Mouse (Mus musculus) myocyte (in vitro differentiated cells): ENCODE measurements around the gene Pdss2. TPM values are rescaled to one million over a fixed set of nuclear protein-coding genes. Genes with fewer than 3 reads are reported as not detected.

ENCODE experiments used
- H3K27me3 ChIP-seq: one replicate; pipeline ENCODE4 v1.6.1; 2011; ENCODE audit not compliant: control insufficient read depth, insufficient read depth, insufficient read length
- H3K36me3 ChIP-seq: one replicate; pipeline ENCODE4 v1.6.1; 2011; ENCODE audit not compliant: control insufficient read depth, insufficient read depth
- H3K4me2 ChIP-seq: one replicate; pipeline ENCODE4 v1.6.1; 2011; ENCODE audit warnings: low read depth, control low read depth
- H3K4me3 ChIP-seq: one replicate; pipeline ENCODE4 v1.5.1; 2011; ENCODE audit warnings: mild to moderate bottlenecking, control low read depth, moderate library complexity
- H3K79me2 ChIP-seq: one replicate; pipeline ENCODE4 v1.6.1; 2011; ENCODE audit not compliant: control insufficient read depth, insufficient read depth
- H3ac ChIP-seq: one replicate; pipeline ENCODE4 v1.6.1; 2011; ENCODE audit not compliant: control insufficient read depth, insufficient read length
- CEBPB ChIP-seq: IDR thresholded peaks from 2 replicates; pipeline ENCODE4 v1.6.1; 2011; ENCODE audit warnings: mild to moderate bottlenecking, moderate library complexity; ENCODE audit not compliant: poor library complexity, insufficient read depth, severe bottlenecking
- E2F4 ChIP-seq: IDR thresholded peaks from one replicate; pipeline ENCODE4 v1.6.1; 2011; ENCODE audit warnings: mild to moderate bottlenecking, control low read depth, moderate library complexity; ENCODE audit not compliant: insufficient read depth
- MAX ChIP-seq: IDR thresholded peaks from one replicate; pipeline ENCODE4 v1.6.1; 2011; ENCODE audit warnings: low read depth, mild to moderate bottlenecking, control low read depth
- MYOD1 ChIP-seq, 3 experiments: IDR thresholded peaks; one replicate each; pipeline ENCODE4 v1.6.1; 2011; ENCODE audit warnings: control low read depth in 2 of 3, low read depth in 2 of 3, mild to moderate bottlenecking in 2 of 3, moderate library complexity in 1 of 3; ENCODE audit not compliant: insufficient read length in 2 of 3, control insufficient read depth in 1 of 3
- MYOG ChIP-seq, 3 experiments: IDR thresholded peaks; one replicate each; pipeline ENCODE4 v1.6.1; 2011; ENCODE audit warnings: control low read depth in 2 of 3, low read depth in 2 of 3, mild to moderate bottlenecking in 2 of 3; ENCODE audit not compliant: insufficient read length in 2 of 3, control insufficient read depth in 1 of 3, insufficient read depth in 1 of 3
- POLR2A ChIP-seq: IDR thresholded peaks from one replicate; pipeline ENCODE4 v1.6.1; 2011; ENCODE audit warnings: low read depth, mild to moderate bottlenecking, control low read depth, moderate library complexity; ENCODE audit not compliant: insufficient read length
- POLR2AphosphoS2 ChIP-seq: IDR thresholded peaks from one replicate; pipeline ENCODE4 v1.6.1; 2011; ENCODE audit warnings: low read depth, control low read depth; ENCODE audit not compliant: insufficient read length
- REST ChIP-seq: IDR thresholded peaks from one replicate; pipeline ENCODE4 v1.6.1; 2011; ENCODE audit warnings: mild to moderate bottlenecking, control low read depth, moderate library complexity; ENCODE audit not compliant: insufficient read depth, insufficient read length
- SRF ChIP-seq: IDR thresholded peaks from one replicate; pipeline ENCODE4 v1.6.1; 2011; ENCODE audit warnings: low read depth; ENCODE audit not compliant: control insufficient read depth, insufficient read length
- TCF12 ChIP-seq: IDR thresholded peaks from one replicate; pipeline ENCODE4 v1.6.1; 2011; ENCODE audit warnings: mild to moderate bottlenecking, control low read depth; ENCODE audit not compliant: poor library complexity, insufficient read depth, severe bottlenecking
- TCF3 ChIP-seq: IDR thresholded peaks from one replicate; pipeline ENCODE4 v1.6.1; 2011; ENCODE audit warnings: low read depth, control low read depth; ENCODE audit not compliant: insufficient read length
- USF1 ChIP-seq: IDR thresholded peaks from one replicate; pipeline ENCODE4 v1.6.1; 2011; ENCODE audit warnings: low read depth, mild to moderate bottlenecking, control low read depth, moderate library complexity
- polyA plus RNA-seq: library from polyadenylated mRNA; unstranded; fragments of >200 nt; fragmentation: generic; extraction: Trizol; gene quantifications from one replicate; pipeline ENCODE4 v1.2.1, GENCODE M21; 2012; ENCODE audit warnings: missing spikeins

Pdss2 gene
- polyA plus RNA-seq, 1 experiment = 8.5 TPM

- no peak overlapping the region for H3ac ChIP-seq
- no peak overlapping the region for H3K4me3 ChIP-seq
- peaks cover 3% of the 10 kb centered on the region for H3K36me3 ChIP-seq
- TF ChIP-seq MYOG (IDR thresholded peaks at IDR 0.05; ENCODE audit: control insufficient read depth in 1 of 3, insufficient read depth in 1 of 3, insufficient read length in 2 of 3, low read depth in 2 of 3) = no peak
- TF ChIP-seq TCF3 = no peak
- TF ChIP-seq TCF12 = no peak
- no peak for TF ChIP-seq CEBPB
- no peak for TF ChIP-seq MAX
- TF ChIP-seq SRF = no peak
- no peaks in the 10 kb centered on the region for H3K79me2 ChIP-seq
- H3K4me2 ChIP-seq = no peak overlapping the region
- no peaks in the 10 kb centered on the region for H3K27me3 ChIP-seq
Measured at GRCm38 (mm10) chr10:43375286-43375685, 154.0 kb downstream of the Pdss2 start.

- Histone ChIP-seq H3ac (no peak overlapping the region), H3K27me3 (no peaks in the 10 kb centered on the region), H3K79me2 (no peaks in the 10 kb centered on the region), H3K36me3 (peaks cover 3% of the 10 kb centered on the region), H3K4me2 (no peak overlapping the region), H3K4me3 (no peak overlapping the region)
- TF ChIP-seq USF1 (no peak), MYOG (IDR thresholded peaks at IDR 0.05; ENCODE audit: control insufficient read depth in 1 of 3, insufficient read depth in 1 of 3, insufficient read length in 2 of 3, low read depth in 2 of 3) (no peak), TCF3 (no peak), SRF (no peak), REST (no peak), TCF12 (no peak), POLR2A (no peak)
Measured at GRCm38 (mm10) chr10:43376749-43377148, 155.5 kb downstream of the Pdss2 start.

GRCm38 (mm10) chr10:43378279-43378678 is 157.0 kb downstream of the Pdss2 start:
- TF ChIP-seq E2F4 = no peak
- no peak for TF ChIP-seq POLR2AphosphoS2
- TF ChIP-seq CEBPB = no peak
- no peak for TF ChIP-seq MAX
- no peak for TF ChIP-seq TCF12
- TF ChIP-seq POLR2A = no peak
- no peak for TF ChIP-seq TCF3
- no peak for TF ChIP-seq SRF
- no peak for TF ChIP-seq USF1
- TF ChIP-seq MYOD1 (IDR thresholded peaks at IDR 0.05; ENCODE audit: control insufficient read depth in 1 of 3, insufficient read length in 2 of 3, low read depth in 2 of 3) = no peak
- no peak for TF ChIP-seq REST
- no peak for TF ChIP-seq MYOG (IDR thresholded peaks at IDR 0.05; ENCODE audit: control insufficient read depth in 1 of 3, insufficient read depth in 1 of 3, insufficient read length in 2 of 3, low read depth in 2 of 3)
- Histone ChIP-seq H3ac (no peak overlapping the region), H3K36me3 (no peaks in the 10 kb centered on the region), H3K4me2 (no peak overlapping the region), H3K4me3 (no peak overlapping the region), H3K79me2 (no peaks in the 10 kb centered on the region), H3K27me3 (no peaks in the 10 kb centered on the region)

GRCm38 (mm10) chr10:43378732-43379644 is 157.7 kb downstream of the Pdss2 start:
- TF ChIP-seq REST = no peak
- TF ChIP-seq TCF12 = no peak
- TF ChIP-seq SRF = no peak
- no peak for TF ChIP-seq E2F4
- TF ChIP-seq CEBPB = no peak
- no peak for TF ChIP-seq MYOD1 (IDR thresholded peaks at IDR 0.05; ENCODE audit: control insufficient read depth in 1 of 3, insufficient read length in 2 of 3, low read depth in 2 of 3)
- TF ChIP-seq MYOG (IDR thresholded peaks at IDR 0.05; ENCODE audit: control insufficient read depth in 1 of 3, insufficient read depth in 1 of 3, insufficient read length in 2 of 3, low read depth in 2 of 3) = no peak
- TF ChIP-seq MAX = no peak
- no peak for TF ChIP-seq POLR2AphosphoS2
- no peak for TF ChIP-seq TCF3
- no peak for TF ChIP-seq POLR2A
- no peak for TF ChIP-seq USF1
- H3ac ChIP-seq = no peak overlapping the region
- H3K4me2 ChIP-seq = no peak overlapping the region
- H3K36me3 ChIP-seq = no peaks in the 10 kb centered on the region
- H3K79me2 ChIP-seq = no peaks in the 10 kb centered on the region
- H3K4me3 ChIP-seq = no peak overlapping the region
- no peaks in the 10 kb centered on the region for H3K27me3 ChIP-seq

- no peaks in the 10 kb centered on the region for H3K27me3 ChIP-seq
- no peaks in the 10 kb centered on the region for H3K79me2 ChIP-seq
- H3K4me3 ChIP-seq = no peak overlapping the region
- TF ChIP-seq POLR2AphosphoS2 = no peak
- TF ChIP-seq SRF = no peak
- TF ChIP-seq USF1 = no peak
- no peak for TF ChIP-seq MYOD1 (IDR thresholded peaks at IDR 0.05; ENCODE audit: control insufficient read depth in 1 of 3, insufficient read length in 2 of 3, low read depth in 2 of 3)
- no peak for TF ChIP-seq POLR2A
- no peak for TF ChIP-seq MYOG (IDR thresholded peaks at IDR 0.05; ENCODE audit: control insufficient read depth in 1 of 3, insufficient read depth in 1 of 3, insufficient read length in 2 of 3, low read depth in 2 of 3)
- TF ChIP-seq MAX = no peak
- TF ChIP-seq CEBPB = no peak
- TF ChIP-seq E2F4 = no peak
- TF ChIP-seq TCF3 = no peak
- TF ChIP-seq TCF12 = no peak
- H3K36me3 ChIP-seq = no peaks in the 10 kb centered on the region
- H3ac ChIP-seq = no peak overlapping the region
- no peak overlapping the region for H3K4me2 ChIP-seq
Measured at GRCm38 (mm10) chr10:43382660-43383059, 161.4 kb downstream of the Pdss2 start.
